Comparison of ENCODE assay signal across 18 mouse cellular contexts in genomic region chr5:104491561-104491960, GRCm38 (mm10). TPM values are rescaled to one million over a fixed set of nuclear protein-coding genes. Genes with fewer than 3 reads are reported as not detected.
DNase-seq lines count a peak whose midpoint lies in the region; ATAC-seq and TF ChIP-seq lines count a peak whose summit lies in the region.
"Had no signal": no experiment of that assay in that cellular context is flagged by ENCODE, and none has a peak within 500 bp of the region (broad histone marks: within the 10 kb centered on the region; RNA-seq: fewer than 3 reads in every experiment).

No protein-coding gene starts in this region.

- H3K4me1 ChIP-seq in lung, embryonic 14.5 days (ENCODE audit: insufficient read depth), result no peaks in the 10 kb centered on the region
- H3K4me1 ChIP-seq: forebrain, embryonic 12.5 days; hindbrain, embryonic 10.5 days; liver, embryonic 12.5 days; lung, embryonic 15.5 days had no signal

- ATAC-seq in lung, embryonic 14.5 days (ENCODE audit: insufficient read depth), result no peak
- ATAC-seq: inflammation-experienced regulatory T-cells, adult 6 months; liver, embryonic 12.5 days; midbrain, embryonic 16.5 days had no signal

- no peak overlapping the region for H3K4me2 ChIP-seq in lung, embryonic 14.5 days
- H3K4me2 ChIP-seq: forebrain, embryonic 12.5 days; liver, embryonic 12.5 days; lung, embryonic 15.5 days had no signal

- intact Hi-C loops in gastrocnemius, adult 2 months (cut with DNase I), result no loop called here

- H3K27ac ChIP-seq in gastrocnemius, adult 2 months, result no peak overlapping the region
- no peak overlapping the region for H3K27ac ChIP-seq in lung, embryonic 14.5 days (ENCODE audit: low read depth)
- H3K27ac ChIP-seq: forebrain, embryonic 12.5 days; hindbrain, embryonic 10.5 days; layer of hippocampus, adult 2 months; liver, embryonic 12.5 days; lung, embryonic 15.5 days; stomach, postnatal 0 days had no signal

- WGBS in lung, embryonic 14.5 days, result 47% methylated on average over 5 of the region's 5 CpGs

- no peak overlapping the region for H3K4me3 ChIP-seq in gastrocnemius, adult 2 months
- H3K4me3 ChIP-seq in lung, embryonic 14.5 days (ENCODE audit: low read depth, low read length), result no peak overlapping the region
- H3K4me3 ChIP-seq: forebrain, embryonic 12.5 days; hindbrain, embryonic 10.5 days; layer of hippocampus, adult 2 months; liver, embryonic 12.5 days; lung, embryonic 15.5 days had no signal

- peak; percentile 46 for DNase-seq in gastrocnemius, adult 2 months
- no peak for DNase-seq in gastrocnemius, adult 18-20 months (ENCODE audit: low spot score)
- peak; percentile 21 for DNase-seq in lung, embryonic 14.5 days
- DNase-seq in lung, postnatal 10 days, result no peak
- peak; percentile 31 for DNase-seq in adrenal gland, postnatal 14 days
- peak; percentile 4 for DNase-seq in mesoderm, embryonic 11.5 days (ENCODE audit: low read depth, low spot score)
- no peak for DNase-seq in yolk sac, embryonic 10.5 days (ENCODE audit: low spot score)
- no peak for DNase-seq in urinary bladder, postnatal 14 days (ENCODE audit: low spot score)
- DNase-seq: cerebellum, adult 11-12 months; right cerebral cortex, postnatal 14 days had no signal

- no peak overlapping the region for H3K9ac ChIP-seq in lung, embryonic 14.5 days
- H3K9ac ChIP-seq: forebrain, embryonic 12.5 days; liver, embryonic 12.5 days; lung, embryonic 15.5 days had no signal

- no peaks in the 10 kb centered on the region for H3K9me3 ChIP-seq in lung, embryonic 14.5 days (ENCODE audit: low read depth, low read length)
- H3K9me3 ChIP-seq: forebrain, embryonic 12.5 days; hindbrain, embryonic 10.5 days; liver, embryonic 12.5 days; lung, embryonic 15.5 days had no signal

- TF ChIP-seq CTCF in gastrocnemius, adult 2 months (IDR thresholded peaks at IDR 0.05), result no peak
- no peak for TF ChIP-seq CTCF in lung, embryonic 14.5 days (IDR thresholded peaks at IDR 0.05; ENCODE audit: low read depth)

- no peaks in the 10 kb centered on the region for H3K27me3 ChIP-seq in lung, embryonic 14.5 days (ENCODE audit: insufficient read depth, low read length)
- H3K27me3 ChIP-seq: forebrain, embryonic 12.5 days; liver, embryonic 12.5 days; lung, embryonic 15.5 days had no signal

- H3K36me3 ChIP-seq in lung, embryonic 14.5 days (ENCODE audit: insufficient read depth), result peaks cover 87% of the 10 kb centered on the region

RNA-seq across cellular contexts. Expression of gene BC005561, which starts 16.6 kb away (rescaled TPM):
- 1 to 10 TPM; 4.9 to 5.0 TPM for total RNA-seq in gastrocnemius, adult 2 months (2021)
- 1 to 10 TPM; 3.4 to 3.7 TPM for total RNA-seq in gastrocnemius, adult 18-20 months (2021)
- polyA plus RNA-seq in lung, embryonic 14.5 days (2014; fragmentation: Nextera tagmentation; extraction: Ambion mirVana), result 13.1 and 14.2 TPM in 2 replicates
- total RNA-seq in adrenal gland, postnatal 14 days (2021), result 9.5 and 11.3 TPM in 2 replicates

RNA-seq across cellular contexts. Expression of gene Pkd2, which starts 32.3 kb away (rescaled TPM):
- total RNA-seq in gastrocnemius, adult 2 months (2021), result 10 to 100 TPM in 1 of 2 experiments, 1 to 10 TPM in 1; 9.9 to 15.7 TPM
- total RNA-seq in gastrocnemius, adult 18-20 months (2021), result 10 to 100 TPM in 1 of 2 experiments, 1 to 10 TPM in 1; 6.5 to 10.9 TPM
- polyA plus RNA-seq in lung, embryonic 14.5 days (2014; fragmentation: Nextera tagmentation; extraction: Ambion mirVana), result 22.0 and 23.9 TPM in 2 replicates
- 35.7 and 37.6 TPM in 2 replicates for total RNA-seq in adrenal gland, postnatal 14 days (2021)

RNA-seq across cellular contexts. Expression of gene Spp1, which starts 56.6 kb away (rescaled TPM):
- total RNA-seq in gastrocnemius, adult 2 months (2021), result 1 to 10 TPM; 2.1 TPM
- total RNA-seq in gastrocnemius, adult 18-20 months (2021), result 1 to 10 TPM; 1.9 to 4.2 TPM
- polyA plus RNA-seq in lung, embryonic 14.5 days (2014; fragmentation: Nextera tagmentation; extraction: Ambion mirVana), result 6.6 and 7.4 TPM in 2 replicates
- total RNA-seq in adrenal gland, postnatal 14 days (2021), result 19.6 and 46.5 TPM in 2 replicates

Comparison
In these comparisons a context has a peak if more than half of its experiments do, and no peak if none do; other contexts are left out.
1. DNase-seq: peak in gastrocnemius, adult 2 months (single experiment), lung, embryonic 14.5 days (single experiment), adrenal gland, postnatal 14 days (single experiment) and mesoderm, embryonic 11.5 days (single experiment); none in gastrocnemius, adult 18-20 months (single experiment), lung, postnatal 10 days (single experiment), yolk sac, embryonic 10.5 days (single experiment) and urinary bladder, postnatal 14 days (single experiment).